Mouse (Mus musculus): ENCODE measurements around the gene Rgs12. TPM values are rescaled to one million over a fixed set of nuclear protein-coding genes. Genes with fewer than 3 reads are reported as not detected.

Gene Rgs12
- polyA plus RNA-seq, 2 experiments from 2014 or later, result 5.3 to 11.0 TPM

DNA sequence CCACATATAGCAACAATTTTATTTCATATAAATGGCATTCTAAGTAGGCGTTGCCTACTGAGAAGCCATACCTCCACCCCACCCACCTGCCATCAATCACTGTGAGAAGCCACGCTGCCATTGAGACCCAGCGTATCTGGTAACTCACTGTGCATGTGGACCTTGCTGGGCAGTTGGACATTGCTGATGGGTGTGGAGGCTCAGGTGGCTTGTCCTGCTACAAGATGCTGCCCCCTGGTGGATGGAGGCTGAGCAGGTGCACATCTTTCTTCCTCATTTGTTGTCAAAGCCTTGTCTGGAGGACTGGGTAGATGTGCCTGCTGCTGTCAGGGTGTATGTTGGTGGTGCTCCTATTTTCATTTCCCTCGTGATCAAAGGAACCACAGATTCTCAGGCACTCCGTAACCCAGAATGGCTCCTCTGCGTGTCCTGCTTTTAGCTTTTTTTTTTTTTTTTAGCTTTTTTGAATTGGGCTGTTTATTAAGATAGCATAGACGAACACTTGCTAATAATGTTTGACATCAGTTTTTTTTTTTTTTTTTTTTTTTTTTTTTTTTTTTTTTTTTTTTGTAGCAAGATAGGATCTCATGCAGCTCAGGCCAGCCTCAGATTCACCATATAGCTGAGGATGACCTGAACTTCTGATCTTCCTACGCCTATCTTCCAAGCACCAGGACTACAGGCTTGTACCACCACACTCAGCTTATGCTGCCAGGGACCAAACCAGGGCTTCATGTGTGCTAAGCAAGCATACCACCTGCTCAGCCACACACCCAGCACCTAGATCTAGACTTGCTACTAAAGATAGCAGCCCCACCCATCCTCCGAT lies 139.8 kb downstream of the Rgs12 start:
- ATAC-seq, result no peak

Other genes starting within 250 kb of the Rgs12 start
- gene Htt, start 187.7 kb upstream of the Rgs12 start, polyA plus RNA-seq (2017; shearing (Covaris generic)), result 10 to 100 TPM; 21.0 to 23.9 TPM
- gene Msantd1, start 41.4 kb upstream of the Rgs12 start, polyA plus RNA-seq (2017; shearing (Covaris generic)), result 1 to 10 TPM; 1.6 to 2.0 TPM
- 1 to 10 TPM; 6.7 to 7.9 TPM for gene Hgfac, start 92.1 kb downstream of the Rgs12 start, polyA plus RNA-seq (2017; shearing (Covaris generic))
- gene Dok7, start 107.3 kb downstream of the Rgs12 start, polyA plus RNA-seq (2017; shearing (Covaris generic)), result not detected
- 100 to 1,000 TPM in 1 of 2 experiments, 10 to 100 TPM in 1; 93.8 to 133 TPM for gene Lrpap1, start 156.3 kb downstream of the Rgs12 start, polyA plus RNA-seq (2017; shearing (Covaris generic))